Mouse (Mus musculus) ovary, postnatal 36 days (tissue): ENCODE results near the gene Dennd4a.

ENCODE experiments used
- DNase-seq: peaks from one replicate; pipeline ENCODE4 v3.0.0; 2022; ENCODE audit warnings: low spot score, mixed read lengths

Gene Dennd4a

DNA sequence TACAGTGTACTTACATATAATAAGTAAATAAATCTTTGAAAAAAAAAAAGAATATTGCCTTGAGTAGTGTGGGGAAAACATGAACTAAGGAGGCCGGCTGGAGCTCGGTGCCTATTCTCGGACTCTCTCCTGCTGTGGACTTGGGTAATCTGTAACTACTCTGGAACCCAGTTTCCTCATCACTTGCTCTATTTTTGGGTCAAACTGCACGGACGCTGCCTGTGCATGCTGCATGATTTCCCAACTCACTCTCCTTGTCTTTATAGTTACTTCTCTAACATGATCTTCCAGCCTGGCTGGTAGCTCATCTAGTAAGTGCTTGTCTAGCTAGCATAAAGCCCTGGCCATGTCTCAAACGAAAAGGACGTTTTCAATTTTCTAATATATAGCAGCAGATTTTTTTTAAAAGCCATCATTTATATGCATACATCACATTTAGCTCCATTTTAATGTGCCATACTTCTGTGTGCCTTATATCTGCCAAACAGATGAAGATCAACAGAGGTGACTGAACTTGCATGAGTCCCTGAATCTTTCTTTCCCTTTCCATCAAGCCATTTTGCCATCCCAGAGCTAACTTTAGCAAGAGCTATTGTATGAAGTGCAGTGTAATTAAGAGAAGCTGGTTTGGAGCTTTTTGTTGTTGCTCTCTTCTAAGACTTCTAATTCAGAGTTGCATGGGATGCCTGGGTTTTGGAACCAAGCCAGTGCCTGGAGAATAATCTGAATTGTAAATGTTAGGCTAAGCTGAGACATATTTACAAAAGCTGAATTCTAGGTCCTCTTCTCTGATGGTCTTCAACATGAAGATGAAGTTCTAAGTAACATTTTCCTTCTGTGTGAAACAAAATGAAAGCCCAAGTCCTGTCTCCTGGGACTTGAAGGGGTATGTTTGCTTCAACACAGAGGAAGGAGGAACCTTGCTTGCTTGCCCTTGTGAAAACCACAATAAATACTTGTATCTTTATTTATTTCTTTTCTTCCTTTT lies 20.2 kb upstream of the Dennd4a start:
- no peak for DNase-seq

DNA sequence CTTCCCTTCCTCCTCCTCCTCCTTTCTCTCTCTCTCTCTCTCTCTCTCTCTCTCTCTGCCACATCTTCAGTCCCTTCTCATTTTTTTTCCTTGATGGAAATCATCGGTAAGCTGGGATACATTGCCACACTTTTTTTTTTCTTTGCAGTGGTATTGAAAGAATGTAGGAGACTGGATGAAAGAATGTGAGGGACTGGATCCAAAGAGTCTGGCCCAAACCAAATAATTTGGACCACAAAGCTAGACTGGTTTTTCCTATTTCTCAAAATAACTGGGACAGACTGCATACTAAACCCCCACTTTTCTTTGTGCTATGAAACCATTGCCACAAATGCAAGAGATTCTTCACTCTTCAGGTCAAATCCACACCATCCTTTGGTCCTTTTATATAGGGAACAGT lies 19.5 kb upstream of the Dennd4a start:
- DNase-seq, result no peak

DNA sequence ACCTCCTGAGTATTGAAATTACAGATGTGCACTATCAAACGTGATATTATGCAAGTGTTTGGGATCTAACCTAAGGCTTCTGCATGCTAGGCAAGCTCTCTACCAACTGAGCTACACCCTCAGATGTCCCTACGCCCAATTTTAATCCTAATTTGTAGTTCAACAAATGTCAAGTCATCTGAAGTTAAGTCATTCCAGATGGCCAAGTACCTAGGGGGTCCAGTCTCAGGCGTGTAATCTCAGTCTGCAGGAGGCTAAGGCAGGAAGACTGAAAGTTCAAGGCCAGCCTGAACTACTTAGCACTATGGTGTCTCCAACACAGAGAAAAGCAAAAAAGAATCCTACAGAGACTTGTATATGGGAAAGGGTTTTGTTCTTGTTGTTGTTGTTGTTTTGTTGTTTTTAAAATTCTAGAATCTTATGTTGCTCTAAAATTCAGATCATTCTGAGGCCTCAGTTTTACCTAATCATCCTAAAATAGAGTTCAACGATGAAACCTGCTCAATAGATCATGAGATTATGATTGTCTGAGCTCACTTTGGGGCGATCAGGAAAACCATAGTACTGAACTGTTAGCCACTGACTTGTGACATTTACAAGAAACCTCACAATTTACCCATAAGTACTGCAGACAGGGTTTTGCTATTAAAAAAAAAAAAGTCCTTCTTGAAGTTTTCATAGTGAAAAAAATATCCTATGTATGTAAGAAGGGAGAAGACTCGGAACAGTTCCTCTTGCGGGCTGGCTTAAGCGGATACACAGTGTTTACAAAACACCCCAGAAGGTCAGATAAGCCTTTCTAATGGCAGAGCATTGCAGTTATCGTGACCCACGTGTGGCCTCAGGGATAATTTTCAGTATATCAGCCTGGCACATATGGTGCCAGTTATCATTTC lies 18.5 kb upstream of the Dennd4a start:
- no peak for DNase-seq

DNA sequence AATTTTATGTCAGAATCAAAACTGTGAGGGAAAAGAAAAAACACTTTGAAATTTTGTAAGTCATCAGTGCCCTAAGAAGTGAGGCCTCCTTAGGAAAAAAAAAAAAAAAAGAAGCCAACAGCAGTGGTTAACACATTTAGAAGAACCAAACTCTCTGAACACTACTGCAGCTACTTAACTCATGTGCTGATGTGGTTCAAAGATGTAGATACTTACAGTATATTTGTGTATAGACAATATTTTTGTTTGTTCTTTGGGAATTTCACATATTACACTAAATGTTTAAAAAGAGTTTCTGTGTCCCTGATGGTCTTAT lies 17.9 kb upstream of the Dennd4a start:
- DNase-seq, result no peak

DNA sequence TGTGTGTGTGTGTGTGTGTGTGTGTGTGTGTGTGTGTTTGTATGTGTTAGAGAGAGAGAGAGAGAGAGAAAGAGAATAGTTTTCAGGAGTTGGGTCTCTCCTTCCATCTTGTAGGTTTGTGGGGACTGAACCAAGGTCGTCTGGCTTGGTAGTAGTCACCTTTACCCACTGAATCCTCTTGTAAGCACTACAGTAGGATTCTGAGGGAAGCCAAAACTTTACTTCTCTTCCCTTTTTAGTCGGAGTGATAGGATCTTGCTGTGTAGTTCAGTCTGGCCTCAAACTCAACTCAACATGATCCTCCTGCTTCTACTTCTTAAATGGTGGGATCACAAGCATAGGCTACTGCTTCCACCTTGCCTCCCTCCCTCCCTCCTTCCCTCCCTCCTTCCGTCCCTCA lies 17.3 kb upstream of the Dennd4a start:
- no peak for DNase-seq

DNA sequence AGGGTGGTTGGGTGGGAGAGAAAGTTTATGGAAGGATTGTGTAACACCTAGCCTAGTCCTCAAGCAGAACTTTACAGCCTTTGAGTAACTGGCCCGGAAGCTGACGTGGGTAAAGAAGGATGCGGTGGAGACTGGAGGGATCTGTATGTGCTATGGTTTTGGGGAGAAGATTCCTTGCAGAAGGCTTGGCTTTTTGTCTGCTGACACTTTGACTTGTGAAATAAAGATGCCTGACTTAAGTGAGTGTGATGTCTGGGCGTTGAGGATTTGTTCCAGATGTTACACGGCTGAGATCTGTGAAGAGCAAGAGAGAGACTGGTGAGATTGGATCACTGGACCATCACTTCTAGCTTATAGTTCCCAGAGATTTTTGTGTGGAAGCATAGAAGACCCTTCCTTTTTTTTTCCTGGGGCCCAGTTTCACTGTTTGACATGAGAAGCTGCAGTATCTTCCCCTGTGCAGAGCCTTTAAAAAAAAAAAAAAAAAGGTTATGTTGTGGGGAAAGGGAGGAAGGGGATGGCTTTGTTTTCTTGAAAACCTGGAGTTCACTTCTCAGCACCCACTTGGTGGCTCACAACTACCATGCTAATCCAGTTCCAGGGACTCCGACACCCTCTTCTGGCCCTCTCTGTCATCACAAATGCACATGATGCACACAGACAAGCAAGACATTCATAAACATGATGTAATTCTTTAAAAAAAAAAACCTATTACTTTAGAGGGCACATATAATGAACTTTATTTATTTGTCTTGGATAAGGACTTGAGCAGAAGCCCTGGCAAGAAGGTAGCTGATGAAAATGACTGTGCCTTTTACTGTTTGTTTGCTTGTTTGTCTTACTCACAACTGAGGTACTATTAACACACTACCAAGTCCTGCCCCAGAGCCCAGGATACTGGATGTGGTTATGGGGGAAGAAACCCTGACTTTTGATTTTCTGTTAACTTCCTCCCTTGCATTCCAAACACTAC lies 16.4 kb upstream of the Dennd4a start:
- DNase-seq, result no peak

DNA sequence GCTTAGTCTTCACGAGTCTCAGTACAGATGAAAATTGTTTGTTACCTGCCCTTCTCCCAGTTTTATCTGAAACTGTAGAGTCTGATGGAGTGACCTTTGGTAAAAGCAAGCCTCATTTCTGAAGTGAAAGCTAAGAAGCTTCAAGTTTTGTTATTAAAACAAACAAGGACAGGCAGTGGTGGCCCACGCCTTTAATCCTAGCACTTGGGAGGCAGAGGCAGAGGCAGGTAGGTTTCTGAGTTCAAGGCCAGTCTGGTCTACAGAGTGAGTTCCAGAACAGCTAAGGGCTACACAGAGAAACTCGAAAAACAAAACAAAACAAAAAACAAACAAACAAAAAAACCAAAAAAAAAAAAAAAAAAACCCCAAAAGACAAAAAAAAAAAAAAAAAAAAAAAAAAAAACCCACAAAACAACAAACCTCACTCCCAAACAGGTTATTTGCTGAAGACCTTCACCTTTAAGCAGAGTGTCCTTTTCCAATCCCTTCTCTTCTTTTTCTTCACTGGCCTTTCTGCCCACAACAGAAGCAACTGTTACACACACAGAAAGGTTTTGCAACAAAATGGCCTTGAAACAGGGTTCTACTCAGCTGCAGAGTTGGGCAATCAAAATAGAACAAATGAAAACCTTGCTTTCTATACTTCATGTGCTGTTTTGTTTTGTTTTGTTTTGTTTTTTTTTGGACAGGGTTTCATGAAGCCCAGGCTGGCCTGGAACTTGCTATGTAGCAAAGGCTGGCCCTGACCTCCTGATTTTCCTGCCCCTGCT lies 15.1 kb upstream of the Dennd4a start:
- no peak for DNase-seq

DNA sequence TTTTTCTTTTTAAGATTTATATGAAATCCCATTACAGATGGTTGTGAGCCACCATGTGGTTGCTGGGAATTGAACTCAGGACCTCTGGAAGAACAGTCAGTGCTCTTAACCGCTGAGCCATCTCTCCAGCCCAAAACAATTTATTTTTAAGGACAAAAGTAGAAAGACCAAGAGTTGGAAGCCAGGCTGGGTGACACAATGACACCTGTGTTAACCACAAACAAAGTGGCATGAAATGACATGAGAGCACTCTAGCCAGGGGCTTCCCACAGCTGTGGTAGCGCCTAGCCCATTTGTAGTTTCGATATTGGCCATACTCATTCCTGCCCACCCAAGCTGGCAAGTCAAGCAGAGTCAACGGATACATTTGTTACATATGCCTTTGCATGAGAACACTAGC lies 13.7 kb upstream of the Dennd4a start:
- DNase-seq, result no peak

DNA sequence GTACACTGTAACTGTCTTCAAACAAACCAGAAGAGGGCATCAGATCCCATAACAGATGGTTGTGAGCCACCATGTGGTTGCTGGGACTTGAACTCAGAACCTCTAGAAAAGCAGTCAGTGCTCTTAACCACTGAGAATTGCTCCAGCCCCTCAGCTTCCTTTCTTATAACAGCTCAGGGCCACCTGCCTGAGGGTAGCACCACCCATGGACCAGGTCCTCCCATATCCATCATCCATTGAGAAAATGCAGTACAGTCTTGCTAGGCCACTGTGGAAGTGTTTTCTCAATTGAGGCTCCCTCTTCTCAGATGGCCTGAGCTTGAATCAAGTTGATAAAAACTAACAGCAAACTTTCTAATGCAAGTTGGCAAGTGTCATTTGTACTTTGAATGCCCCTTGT lies 13.0 kb upstream of the Dennd4a start:
- DNase-seq, result no peak

DNA sequence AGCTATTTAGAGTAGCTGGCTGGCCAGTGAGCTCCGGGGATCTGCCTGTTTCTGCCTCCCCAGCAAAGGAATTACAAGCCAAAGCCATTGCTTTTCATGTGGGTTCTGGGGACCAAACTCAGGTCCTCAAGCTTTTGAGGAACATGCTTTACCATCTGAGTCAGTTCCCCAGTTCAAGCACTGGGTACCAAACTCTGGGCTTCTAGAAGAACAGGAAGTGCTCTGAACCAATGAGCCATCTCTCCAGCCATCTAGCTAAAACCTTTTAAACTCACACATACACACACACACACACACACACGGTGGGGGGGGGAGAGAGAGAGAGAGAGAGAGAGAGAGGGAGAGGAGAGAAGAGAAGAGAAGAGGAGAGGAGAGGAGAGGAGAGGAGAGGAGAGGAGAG lies 12.3 kb upstream of the Dennd4a start:
- no peak for DNase-seq

DNA sequence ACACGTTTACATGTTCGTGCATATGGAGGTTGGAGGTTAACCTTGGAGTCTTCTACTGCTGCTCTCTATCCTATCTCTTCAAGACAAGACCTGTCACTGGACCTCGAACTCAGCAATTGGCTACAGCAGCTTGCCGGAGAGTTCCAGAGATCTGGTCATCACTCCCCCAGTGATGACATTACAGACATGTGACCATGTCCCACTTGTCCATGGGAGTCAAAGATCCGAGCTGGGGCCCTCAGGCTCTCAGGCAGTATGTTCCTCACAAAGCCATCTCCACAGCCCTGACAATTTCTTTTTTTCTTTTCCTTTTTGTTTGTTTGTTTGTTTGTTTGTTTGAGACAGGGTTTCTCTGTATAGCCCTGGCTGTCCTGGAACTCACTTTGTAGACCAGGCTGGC lies 11.6 kb upstream of the Dennd4a start:
- DNase-seq, result no peak

DNA sequence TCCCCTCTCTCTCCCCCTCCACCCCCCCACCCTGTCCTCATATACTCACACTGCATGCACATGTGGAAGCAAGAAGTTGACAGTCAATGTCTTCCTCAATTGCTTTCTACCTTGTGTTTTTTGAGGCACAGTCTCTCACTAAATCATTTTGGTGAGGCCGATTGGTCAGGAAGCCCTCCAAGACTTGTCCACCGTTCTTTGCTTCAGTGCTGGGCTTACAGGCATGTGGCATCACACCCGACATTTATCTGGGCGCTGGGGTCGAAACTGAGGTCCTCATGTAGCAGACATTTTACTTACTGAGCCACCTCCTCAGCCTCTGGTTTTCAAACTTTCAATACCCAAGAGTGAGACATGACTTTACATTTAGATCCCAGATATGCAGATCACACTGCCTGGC lies 8.6 kb upstream of the Dennd4a start:
- no peak for DNase-seq

DNA sequence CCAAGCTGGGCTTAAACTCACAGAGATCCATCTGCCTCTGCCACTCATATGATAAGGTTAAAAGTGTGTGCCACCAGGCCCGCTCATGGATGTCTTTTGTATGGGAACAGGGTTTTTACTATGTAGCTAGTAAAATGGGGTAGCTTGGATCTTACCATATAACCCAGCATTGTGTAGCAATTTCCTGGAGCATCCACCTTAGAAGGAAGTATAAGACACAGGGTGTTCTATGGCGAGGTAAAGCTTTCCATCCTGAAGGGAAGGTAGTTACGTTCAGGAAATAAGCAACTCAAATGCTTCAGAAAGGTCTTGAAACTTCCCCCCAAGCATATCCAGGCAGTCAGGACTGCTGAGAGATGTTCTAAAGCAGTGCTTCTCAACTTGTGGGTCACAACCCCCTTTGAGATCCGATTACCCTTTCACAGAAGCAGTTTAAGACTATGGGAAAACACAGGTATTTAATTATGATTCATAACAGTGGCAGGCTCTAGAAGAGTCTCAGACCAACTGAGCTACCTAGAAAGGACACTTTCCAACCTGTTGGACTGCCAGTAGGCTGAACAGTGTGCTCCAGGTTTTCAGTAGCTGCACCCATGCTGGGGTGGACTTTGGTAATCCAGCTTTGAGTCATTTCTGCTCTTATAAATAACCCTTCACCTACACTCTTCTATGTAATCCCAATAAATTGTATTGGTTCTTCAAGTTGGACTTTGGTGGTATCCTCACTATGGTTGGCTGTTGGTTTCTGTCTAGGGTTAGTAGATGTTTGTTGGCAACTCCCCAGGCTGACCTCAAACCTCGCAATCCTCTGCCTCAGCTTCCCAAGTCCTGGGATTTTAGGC lies 7.5 kb upstream of the Dennd4a start:
- no peak for DNase-seq

DNA sequence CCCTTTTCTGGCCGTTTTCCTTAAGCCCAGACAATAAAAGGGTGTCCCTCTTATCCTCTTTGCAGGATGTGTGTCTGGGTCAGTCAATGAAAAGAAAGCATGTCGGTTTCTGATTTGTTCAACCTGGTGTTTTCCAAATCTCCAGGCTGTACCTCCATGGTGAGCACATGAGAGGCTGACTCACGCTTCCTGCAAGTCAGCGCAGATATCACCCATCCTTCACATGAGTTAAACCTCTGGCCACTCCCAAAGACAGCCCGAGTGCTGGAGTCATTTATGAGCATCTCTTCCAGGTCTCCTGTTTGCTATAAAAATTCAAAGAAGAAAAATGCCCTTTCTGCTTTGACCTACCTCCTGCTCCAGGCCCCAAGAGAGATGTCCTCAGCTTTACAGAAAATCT lies 5.3 kb upstream of the Dennd4a start:
- DNase-seq, result no peak

DNA sequence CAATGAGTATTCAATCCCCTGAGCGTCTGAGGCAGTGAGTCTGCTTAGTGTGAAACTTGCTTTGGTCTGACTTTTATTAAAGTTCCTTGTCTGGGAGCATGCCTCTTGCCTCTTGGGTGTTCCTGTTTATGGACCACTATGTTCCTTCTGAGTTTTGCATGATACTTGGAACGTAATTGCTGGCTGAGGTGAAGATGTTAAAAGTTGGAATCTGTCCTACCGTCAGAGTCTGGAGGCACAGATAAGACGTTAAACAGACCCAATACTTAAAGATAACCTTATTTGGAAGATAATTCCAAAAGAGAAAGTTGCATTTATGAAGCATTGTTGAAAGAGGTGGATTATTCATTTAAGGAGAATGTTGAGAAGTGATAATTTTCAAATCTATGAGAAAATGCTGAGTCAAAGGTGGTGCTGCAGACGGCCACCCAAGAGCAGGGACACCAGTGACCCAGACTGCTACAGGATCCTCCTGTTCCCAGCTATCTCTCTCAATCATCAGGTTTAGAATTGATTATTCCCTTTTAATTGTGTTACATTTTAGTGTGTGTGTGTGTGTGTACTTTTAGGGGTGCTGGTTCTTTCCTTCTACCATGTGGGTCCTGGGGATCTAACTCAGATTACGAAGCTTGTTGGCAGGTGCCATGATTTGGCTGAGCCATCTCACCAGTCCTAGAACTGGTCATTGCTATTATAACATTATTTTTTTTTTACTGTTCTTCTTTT lies 4.6 kb upstream of the Dennd4a start:
- DNase-seq, result no peak

DNA sequence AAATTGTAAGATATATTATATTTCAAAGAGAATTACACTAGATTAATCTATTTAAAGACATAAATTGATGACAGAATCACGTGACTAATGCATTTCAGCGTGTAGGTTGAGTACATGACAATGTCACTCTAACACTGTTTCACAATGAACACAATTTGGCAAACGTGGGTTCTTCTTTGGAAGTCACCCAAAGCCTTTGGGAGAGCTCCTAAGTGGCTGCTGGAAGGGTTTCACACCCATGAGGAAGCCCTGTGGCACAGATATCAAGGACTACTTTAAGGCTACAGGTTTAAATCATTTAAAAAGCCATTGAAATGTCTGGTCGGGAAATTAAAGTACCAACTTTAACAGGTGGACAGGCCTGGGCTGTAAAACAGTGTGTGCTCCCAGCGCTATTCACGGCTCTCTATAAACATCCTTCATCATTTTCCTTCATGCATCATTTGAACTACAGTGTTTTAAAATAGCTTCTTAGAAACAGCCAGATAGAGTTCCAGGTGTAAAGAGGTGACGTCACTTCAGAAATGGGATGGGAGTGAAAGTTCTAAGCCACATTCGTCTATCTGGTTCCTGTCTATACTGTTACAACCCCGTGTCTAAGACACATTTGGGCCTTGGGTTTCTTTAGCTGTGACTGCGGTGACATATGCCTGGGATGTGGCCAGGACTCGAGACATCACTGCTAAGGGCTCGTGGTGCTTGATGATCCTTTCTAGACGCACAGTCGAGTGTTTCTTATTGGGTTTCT lies 3.9 kb upstream of the Dennd4a start:
- DNase-seq, result no peak

DNA sequence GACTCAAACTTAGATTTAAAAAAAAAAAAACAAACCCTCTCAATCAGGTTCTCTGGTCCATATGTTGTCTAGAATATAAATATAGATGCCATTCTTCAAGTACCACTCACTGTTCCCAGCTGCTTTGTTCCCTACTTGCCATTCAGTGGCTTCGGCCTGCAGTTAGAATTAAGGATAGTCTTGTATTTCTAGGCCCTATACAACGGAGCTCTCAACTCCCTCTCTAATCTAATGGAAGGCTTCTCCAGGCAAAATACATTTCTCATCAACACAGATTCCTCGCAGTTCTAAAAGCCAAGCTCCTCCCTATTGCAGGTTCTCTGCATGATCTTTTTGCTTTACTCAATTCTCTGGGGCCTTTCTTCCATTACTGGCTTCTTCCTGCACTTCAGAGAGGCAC lies 1.3 kb upstream of the Dennd4a start:
- DNase-seq, result no peak

DNA sequence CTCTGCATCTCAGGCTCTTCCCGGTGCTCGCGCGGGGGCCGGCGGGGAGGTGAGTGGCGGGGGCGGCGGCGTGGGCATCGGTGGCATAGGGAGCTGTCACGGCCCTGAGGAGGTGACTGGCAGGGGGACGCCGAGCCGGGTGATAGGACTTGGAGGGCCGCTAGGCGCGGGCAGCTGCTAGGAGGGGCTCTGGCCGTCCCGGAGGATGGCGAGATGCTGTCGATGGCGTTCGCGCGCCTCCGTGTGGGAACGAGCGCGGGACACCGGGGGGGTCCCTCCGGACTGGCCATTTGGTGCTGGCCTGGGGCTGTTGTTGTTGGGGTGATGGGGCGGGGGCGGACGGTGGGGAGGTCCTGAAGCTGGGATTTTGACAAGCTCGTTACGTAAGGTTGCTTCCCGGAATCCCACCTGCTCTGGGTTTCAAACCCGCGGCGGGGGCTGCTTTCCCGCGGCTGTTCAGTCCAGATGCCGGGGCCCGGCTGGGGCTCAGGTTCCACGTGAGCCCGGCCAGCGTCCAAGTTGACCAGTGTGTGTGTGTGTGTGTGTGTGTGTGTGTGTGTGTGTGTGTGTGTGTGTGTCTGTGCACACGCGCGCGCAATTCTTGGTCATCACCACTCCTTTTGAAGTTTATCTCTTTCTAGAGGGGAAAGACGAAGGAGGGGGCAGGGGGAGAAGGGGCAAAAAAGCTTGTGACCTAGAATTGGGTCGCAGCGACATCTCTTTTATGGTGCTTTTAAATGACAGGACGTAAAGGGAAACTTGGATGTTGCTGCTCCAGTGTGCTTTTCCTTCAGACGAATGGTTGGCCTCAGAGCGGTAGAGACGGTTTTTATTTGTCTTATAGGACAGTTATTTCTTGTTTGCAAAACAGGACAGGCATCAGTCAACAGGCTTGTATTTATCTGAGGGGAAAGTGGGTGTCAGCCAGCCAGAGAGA lies 666 bp downstream of the Dennd4a start:
- peak; percentile 44 for DNase-seq
